Mouse (Mus musculus) heart, adult 2 months (tissue): ENCODE measurements around the gene Nudcd3.

Source experiments
- CTCF ChIP-seq: fragments of 200-600 bp; IDR thresholded peaks from 2 replicates; pipeline ENCODE4 v1.8.1; 2022; ENCODE audit warnings: antibody characterized with exemption, mild to moderate bottlenecking, moderate library complexity
- EP300 ChIP-seq: fragments of 200-500 bp; IDR thresholded peaks from 2 replicates; pipeline ENCODE4 v1.6.1; 2011; ENCODE audit warnings: low read depth, low read length, control low read depth; ENCODE audit not compliant: insufficient read depth
- POLR2A ChIP-seq: fragments of 200-500 bp; IDR thresholded peaks from 2 replicates; pipeline ENCODE4 v1.6.1; 2011; ENCODE audit warnings: mild to moderate bottlenecking, low read depth, low read length, control low read depth; ENCODE audit not compliant: insufficient read depth

DNA sequence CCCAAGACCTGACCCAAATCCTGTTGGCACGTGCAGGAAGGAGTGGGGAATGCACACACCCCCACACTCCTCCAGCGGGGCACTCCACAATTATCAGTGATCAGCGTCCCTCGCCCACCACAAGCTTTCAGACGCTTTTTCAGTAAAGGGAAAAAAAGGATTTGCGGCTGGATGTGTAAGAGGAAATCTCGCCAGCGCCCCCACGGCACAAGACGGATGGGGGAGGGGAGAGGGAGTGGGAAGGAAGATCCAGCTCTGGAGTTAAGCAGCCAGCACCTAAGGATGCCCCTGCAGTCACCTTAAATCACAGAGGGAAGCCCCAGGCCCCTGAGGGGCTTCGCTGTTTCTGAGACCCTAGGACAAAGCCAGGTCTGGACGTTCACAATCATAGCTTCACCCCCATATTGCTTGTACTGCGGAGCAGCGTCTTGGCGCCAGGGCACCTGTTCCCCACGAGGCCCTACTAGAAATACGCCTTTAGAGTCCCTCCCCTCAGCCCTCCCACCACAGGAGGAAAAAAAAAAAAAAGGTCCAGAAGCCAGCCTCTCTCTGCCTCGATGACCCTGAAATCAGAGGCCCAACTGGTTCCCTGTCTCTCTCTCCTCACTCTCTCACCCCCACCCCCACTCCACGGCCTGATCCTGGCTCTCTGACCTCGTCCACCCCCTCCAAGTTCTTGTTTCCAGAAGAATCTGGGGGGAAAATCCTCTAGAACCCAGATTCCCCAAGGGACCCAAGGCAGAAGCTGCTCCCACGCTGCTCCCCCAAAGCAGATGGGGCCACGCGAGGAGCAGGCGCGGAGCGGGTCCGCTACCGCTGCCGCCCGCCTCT is 135.8 kb downstream of the Nudcd3 start:
- TF ChIP-seq POLR2A, result no peak
- TF ChIP-seq EP300, result no peak
- TF ChIP-seq CTCF, result no peak
